Mouse (Mus musculus) gonadal fat pad, adult 2 months (tissue): Measurements from ENCODE around the gene Twf2. TPM values are rescaled to one million over a fixed set of nuclear protein-coding genes. Genes with fewer than 3 reads are reported as not detected.

ENCODE experiments used
- DNase-seq: peaks from one replicate; pipeline ENCODE4 v3.0.0-alpha.2; 2012; ENCODE audit warnings: low read depth
- polyA plus RNA-seq: library from polyadenylated mRNA; depleted of rRNA; stranded (reverse); fragments of >200 nt; gene quantifications from 2 replicates; pipeline ENCODE4 v1.2.3, GENCODE M21; 2012

Gene Twf2
- polyA plus RNA-seq, 1 experiment = 55.0 TPM

- no peak for DNase-seq
These were observed 23.5 kb upstream of the Twf2 start for GRCm38 (mm10) chr9:106179454-106179853.

- DNase-seq = no peak
These were observed 22.9 kb upstream of the Twf2 start for GRCm38 (mm10) chr9:106179964-106180363.

DNA sequence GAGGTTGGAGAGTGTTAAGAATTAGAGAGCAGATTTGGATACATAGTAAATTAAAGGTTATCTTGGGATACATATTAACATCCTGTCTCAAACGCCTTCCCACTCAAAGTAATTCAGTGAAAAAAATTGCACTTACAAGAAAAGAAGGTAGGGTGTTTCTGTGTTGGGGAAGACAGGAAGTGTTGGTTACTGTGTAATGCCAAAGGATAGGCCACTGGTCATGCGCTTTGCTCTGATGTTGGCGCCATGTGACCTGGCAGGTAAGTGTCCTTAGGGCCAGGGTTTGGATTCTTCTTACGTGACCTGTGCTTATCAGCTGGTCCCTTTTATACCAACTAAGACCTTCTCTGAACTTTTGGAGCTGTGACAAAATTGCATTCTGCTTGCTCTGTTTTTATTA is 20.8 kb upstream of the Twf2 start:
- no peak for DNase-seq

- no peak for DNase-seq
These were observed 18.9 kb upstream of the Twf2 start for GRCm38 (mm10) chr9:106183996-106184395.

GRCm38 (mm10) chr9:106191355-106191754 is 11.6 kb upstream of the Twf2 start:
- no peak for DNase-seq

DNA sequence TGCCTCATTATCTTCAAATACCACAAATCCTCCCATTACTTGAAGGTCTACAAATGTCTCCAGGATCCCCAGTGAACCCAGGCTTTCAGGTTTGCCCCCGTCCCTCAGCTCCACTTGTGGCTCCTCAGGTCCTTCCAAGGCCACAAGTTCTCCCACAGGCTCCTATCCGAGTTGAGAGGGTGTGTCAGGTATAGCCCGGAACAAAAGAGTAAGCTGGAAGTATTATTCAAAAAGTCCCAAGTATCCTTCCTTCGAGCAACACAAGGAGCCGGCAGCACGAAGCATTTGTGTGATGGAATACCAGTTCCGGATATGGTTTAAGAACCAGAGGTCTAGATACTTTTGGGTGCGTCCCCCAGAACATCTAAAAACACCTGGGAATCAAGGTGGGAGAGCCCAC is 10.9 kb upstream of the Twf2 start:
- no peak for DNase-seq

- no peak for DNase-seq
These were observed 9.9 kb upstream of the Twf2 start for GRCm38 (mm10) chr9:106192998-106193397.

DNA sequence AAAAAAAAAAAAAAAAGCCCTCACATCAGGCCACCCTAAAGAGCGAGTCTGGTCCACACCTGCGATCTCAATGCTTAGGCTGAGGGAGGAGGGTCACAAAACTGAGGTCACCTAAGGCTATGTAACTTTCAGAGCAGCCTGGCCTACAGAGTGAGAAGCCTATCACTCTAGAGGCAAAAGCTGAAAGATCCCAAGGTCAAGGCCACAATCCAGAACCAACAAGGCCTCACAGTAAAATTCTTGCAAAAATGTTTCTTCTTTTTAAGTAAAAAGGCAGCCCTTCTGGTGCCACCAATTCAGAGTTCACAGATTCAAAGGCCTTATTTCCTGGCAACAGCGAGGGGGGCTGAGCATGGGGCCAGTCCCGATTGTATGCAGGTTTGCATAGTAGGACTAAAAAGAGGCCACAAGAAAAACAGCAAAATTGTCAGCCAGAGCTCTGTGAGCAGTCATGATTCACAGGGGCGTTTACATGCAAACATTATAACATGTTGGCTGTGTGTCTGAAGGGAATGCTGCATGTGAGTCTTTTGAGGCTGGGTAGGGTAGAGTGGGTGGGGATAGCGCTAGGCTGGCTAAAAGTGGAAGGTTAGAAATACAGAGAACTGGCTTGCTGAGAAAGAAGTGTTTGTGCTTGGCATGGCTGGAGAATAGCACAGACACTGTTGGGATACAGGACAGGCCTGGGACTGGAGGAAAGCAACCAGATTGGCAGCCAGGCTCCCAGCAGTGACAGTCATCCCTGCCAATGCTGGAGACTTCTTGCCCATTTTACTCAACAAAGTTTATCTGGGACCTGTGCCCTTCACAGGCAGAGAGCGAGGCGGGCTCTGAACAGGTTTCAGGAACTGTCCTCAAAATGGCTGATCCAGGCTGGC is 8.7 kb upstream of the Twf2 start:
- no peak for DNase-seq

GRCm38 (mm10) chr9:106195693-106196092 is 7.2 kb upstream of the Twf2 start:
- no peak for DNase-seq

DNA sequence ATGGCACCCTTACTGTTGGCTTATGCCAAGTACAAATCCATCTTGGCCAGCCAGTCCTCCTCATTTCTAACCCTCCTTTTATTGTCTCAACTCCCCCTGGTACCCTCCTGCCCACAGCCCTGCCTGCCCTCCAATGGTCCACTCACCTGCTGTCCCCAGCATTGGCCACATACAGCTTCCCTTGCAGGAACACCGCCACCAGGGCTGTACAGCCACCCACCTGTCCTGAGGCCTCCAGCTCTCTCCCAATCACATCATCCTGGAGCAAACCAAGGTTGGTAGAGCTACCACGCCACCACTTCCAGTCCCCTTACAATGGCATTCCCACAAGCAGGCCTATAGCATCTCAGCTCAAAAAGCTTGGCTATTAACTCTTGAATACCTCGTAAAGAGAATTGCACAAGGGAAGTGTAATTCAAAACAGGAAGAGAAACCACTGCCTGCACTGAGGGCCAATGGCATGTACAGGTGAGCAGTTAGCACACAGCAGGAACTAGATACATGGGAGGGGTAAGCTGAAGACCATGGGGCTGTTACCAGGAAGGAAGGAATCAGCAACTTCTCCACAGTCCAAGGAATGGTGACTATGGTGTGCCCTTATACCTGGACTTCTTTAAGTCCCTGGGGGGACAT is 5.7 kb upstream of the Twf2 start:
- no peak for DNase-seq

- DNase-seq = no peak
These were observed 5.2 kb upstream of the Twf2 start for GRCm38 (mm10) chr9:106197732-106198131.

DNA sequence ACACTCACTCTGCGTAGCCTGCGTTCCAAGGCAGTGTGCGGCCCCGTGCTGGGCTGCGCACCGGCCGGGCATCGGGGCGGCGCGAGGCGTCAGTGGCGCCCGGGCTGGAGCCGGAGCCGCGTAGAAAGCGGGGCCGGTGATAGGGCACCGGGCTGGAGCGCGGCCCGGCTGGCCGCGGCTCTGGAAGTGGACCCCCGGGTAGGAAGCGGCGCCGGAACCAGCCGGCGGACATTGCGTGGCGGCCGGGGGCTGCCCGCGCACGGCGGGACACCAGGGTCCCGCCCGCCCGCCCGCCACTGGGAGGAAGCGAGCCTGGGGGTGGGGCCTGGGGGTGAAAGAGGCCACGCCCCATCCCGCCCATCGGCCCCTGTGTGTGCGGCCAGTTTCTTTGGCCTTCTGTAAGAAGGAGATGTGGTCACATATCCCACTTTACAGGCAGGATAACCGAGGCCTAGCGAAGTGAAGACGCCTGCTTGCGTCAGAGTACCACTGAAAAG is 3.9 kb upstream of the Twf2 start:
- DNase-seq = no peak

DNA sequence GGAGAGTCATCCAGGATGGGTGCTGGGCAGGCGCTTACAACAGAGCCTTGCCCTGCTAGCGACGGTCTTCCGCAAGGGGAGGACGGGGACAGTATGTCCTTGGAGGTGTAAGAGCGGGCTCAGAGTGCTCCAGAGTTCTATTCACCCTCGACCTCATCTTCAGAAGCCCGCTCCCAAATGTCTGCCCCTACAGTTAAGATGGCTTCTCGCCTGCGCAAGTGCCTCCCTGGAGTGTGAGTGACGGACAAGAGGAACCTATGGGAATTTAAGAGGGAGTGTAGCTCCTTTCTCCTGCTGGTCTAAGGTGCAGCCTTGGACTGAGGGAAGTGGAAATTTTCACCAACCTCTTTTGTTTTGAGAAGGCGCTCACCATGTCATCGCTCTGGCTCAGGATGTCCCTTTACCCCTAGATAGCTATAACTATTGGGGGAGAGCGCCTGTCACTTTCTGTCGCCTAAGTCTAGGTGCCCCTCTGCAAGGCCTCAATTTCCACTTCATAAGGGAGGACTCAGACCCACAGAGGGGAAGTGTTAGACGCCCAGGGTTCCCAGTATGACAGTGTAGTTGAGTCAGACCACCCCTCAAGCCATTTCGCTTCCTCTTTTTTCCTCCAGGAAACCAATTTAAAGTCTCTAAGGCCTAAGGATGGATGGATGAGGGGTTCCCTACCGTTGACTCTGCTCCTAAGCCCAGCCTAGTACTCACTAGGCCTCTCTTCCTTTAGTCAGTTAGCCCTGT is 3.2 kb upstream of the Twf2 start, which contains the start of gene Ppm1m:
TSS of gene Ppm1m (minus strand) at position 212 of the 738 bp plus-strand sequence.
- no peak for DNase-seq

GRCm38 (mm10) chr9:106201895-106202294 is 1.0 kb upstream of the Twf2 start:
- no peak for DNase-seq

DNA sequence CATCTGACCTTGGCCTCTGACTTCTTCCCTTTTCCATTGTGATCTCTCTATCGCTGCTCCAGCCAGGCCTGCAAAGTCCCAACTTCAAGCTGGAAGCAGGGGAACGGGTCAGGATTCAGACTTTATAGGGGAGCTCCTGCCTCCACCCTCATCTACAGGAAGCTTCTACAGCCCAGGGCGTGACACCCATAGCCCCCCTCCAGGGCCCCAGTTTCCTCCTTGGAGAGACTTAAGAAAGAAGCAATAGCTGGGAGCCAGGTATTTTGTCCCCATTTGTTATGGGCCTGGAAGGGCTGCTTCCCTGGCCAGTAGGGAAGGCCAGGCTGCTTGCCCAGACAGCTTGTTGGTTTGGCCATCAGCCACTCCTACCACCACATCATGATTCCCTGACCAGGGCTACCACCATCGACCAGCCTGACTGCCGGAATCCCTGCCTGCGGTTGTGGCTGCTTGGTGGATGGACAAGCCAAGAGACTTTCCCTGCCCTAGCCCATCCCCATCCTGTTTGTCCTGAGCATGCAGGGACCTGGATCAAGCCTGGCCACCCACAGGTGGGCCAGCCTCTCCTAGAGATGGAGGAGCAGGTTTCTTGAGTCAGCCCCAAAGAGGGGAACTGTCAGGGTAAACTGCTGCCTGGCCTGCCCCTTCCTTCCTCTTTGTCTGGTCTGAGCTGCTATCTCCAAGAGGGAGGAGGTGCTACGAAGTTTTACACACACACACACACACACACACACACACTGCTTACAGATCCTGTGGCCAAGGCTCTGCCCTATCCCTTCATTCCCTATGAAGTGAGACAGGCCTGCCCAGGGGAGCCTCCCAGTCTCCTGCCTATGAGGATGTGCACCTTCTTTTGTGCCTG is 1.3 kb downstream of the Twf2 start:
- no peak for DNase-seq

DNA sequence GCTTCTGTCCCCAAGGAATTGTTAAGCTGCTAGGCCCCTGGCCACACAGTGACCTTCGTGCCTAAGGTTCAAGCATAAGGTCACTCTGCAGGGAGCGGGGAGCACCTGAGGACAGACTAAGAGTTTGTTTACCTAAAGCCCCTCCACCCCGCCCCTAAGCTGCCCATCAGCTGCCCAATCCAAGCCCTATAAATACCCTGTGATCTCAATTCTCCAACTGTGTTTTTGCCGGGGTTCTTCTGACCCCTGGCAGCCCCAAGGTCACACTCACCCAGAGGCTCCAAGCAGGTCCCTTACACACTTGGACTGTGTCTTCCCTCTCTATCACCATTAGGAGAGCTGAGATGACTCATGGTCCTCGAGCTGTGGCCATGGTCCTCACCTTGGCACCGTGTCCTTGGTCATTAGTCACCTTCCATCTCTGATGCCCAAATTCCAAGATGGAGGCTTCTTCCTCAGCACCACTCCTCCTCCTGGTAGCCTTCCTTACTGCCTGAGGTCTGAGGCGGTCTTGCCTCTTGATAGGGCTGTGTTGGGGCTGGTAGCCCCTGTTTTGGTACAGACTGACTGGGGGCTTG is 2.9 kb downstream of the Twf2 start:
- DNase-seq = no peak

GRCm38 (mm10) chr9:106206515-106206914 is 3.6 kb downstream of the Twf2 start:
- no peak for DNase-seq

DNA sequence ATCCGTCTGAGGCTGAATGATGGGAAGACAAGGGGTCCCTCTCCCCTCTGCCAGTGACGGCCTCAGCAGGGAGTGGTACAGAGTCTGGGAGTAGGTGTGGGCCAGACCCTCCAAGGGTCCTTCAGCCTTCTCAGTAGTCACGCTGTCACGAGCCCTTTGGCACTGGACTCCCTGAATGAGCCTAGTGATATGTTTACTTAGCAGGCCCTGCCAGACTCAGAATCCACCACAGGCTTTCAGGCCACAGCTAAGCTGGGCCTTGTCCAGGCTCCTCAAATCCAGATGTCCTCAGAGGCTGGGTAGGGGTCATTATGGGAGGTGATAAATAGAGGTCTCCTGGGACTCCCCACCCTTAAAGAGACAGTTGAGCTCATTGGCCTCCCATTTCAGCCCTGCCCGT is 5.3 kb downstream of the Twf2 start:
- no peak for DNase-seq

DNA sequence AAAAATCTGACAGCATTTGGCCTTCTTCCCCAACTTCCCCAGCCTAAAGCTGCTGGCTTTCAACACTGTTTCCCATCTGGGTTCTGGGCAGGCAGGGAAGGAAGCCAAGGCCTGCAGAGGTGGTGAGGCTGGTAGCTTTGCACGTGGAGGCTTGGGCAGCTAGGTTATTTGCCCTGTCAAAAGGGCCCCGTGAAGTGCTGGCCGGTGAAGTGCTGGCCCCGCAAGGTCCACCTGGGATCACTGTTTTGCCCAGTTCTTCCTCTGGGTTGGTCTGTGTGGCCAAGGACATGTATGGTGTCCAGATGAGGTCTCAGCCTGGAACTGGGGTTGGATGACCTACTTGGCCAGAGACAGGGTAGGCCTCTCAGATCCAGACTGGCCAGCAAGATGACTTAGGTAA is 7.0 kb downstream of the Twf2 start:
- no peak for DNase-seq

- DNase-seq = no peak
These were observed 8.1 kb downstream of the Twf2 start for GRCm38 (mm10) chr9:106210853-106211609.
